Mouse (Mus musculus) cerebellum, adult 2 months (tissue): ENCODE data around the gene Mtcl1.

Experiments used
- CTCF ChIP-seq: fragments of 200-500 bp; IDR thresholded peaks from 2 replicates; pipeline ENCODE4 v1.5.1; 2011; ENCODE audit warnings: low read depth, mild to moderate bottlenecking, control low read depth, low read length, moderate library complexity, borderline replicate concordance; ENCODE audit not compliant: insufficient read depth
- POLR2A ChIP-seq: fragments of 200-500 bp; IDR thresholded peaks from 2 replicates; pipeline ENCODE4 v1.6.1; 2011; ENCODE audit warnings: low read length, control low read depth, borderline replicate concordance; ENCODE audit not compliant: insufficient read depth

GRCm38 (mm10) chr17:66479813-66480490 lies 30.4 kb upstream of the Mtcl1 start:
- no peak for TF ChIP-seq CTCF
- TF ChIP-seq POLR2A, result no peak
